Mouse (Mus musculus) embryonic stem cell, embryonic (primary cell): ENCODE measurements around the gene Slc35a2.

Experiments
- CTCF ChIA-PET, 4 experiments: fragments of 300-600 bp in 2 of 4; fragments of 350-600 bp in 2 of 4; sonication (Branson Sonifier 250); formaldehyde crosslinking; loops; one replicate each; lab custom pipeline; 2022; ENCODE audit warnings: inconsistent platforms in 2 of 4; lab: Charles Lee
- POLR2A ChIA-PET, 4 experiments: fragments of 300-600 bp in 2 of 4; fragments of 350-600 bp in 2 of 4; sonication (Branson Sonifier 250); formaldehyde crosslinking; loops; one replicate each; lab custom pipeline; 2022; ENCODE audit warnings: antibody characterized with exemption in 4 of 4, inconsistent platforms in 1 of 4; lab: Charles Lee

The Slc35a2 gene

GRCm38 (mm10) chrX:7883841-7884567 is at the start of gene Slc35a2:
Gene Slc35a2 (plus strand): TSS chrX:7884028.
- CTCF ChIA-PET = no interaction called here
- POLR2A ChIA-PET = interaction anchor here in 2 of 4 experiments (0.6 to 3.5 kb wide), 21 partner anchors 9 to 508 kb away, joined by 3 to 15 read pairs (median 3); partner anchors contain the start of genes Pqbp1 (in 2 of the 2), Timm17b (in 2 of the 2), Eras (in 1 of the 2) and Rbm3 (in 1 of the 2)

- POLR2A ChIA-PET = interaction anchor here in 1 of 4 experiments (1.0 to 1.4 kb wide), 2 partner anchors 12 to 71 kb away, joined by 3 to 4 read pairs; no protein-coding TSS in a partner anchor
- CTCF ChIA-PET = no interaction called here
These were observed 46.7 kb upstream of the Slc35a2 start for GRCm38 (mm10) chrX:7837146-7837545.

DNA sequence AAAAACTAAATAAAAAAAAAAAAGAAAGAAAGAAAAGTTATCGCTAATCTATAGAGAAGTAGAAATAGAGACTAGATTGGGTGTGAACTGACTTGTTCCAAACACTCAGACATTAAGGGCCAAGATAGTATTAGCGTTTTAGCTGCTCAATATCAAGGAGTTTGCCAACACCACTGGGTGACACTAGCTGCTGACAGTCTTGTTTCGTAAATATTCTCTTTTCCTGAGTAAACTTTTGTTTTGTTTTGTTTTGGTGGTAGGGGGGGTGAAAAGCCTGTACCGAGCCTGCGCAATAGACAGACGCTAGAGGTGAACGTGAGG is 43.0 kb upstream of the Slc35a2 start:
- CTCF ChIA-PET = interaction anchor here in 2 of 4 experiments (0.6 to 0.7 kb wide), 2 partner anchors 26 to 424 kb away, joined by 3 read pairs; no protein-coding TSS in a partner anchor

GRCm38 (mm10) chrX:7841163-7842162 is 42.4 kb upstream of the Slc35a2 start, which contains the start of gene Otud5:
Gene Otud5 (plus strand): TSS chrX:7841364.
- ChIA-PET POLR2A (interaction anchor here in 3 of 4 experiments (0.6 to 2.0 kb wide), 34 partner anchors 8 to 523 kb away, joined by 3 to 12 read pairs (median 3); partner anchors contain the start of genes Praf2 (in 2 of the 3), Clcn5 (in 1 of the 3), Ftsj1 (in 1 of the 3) and Hdac6 (in 1 of the 3)), CTCF (interaction anchor here in 2 of 4 experiments (0.6 to 0.9 kb wide), 3 partner anchors 23 to 425 kb away, joined by 3 read pairs; no protein-coding TSS in a partner anchor)

More for the DNA sequence above, 43.0 kb upstream of the Slc35a2 start:
- POLR2A ChIA-PET = interaction anchor here in 3 of 4 experiments (0.6 to 2.0 kb wide), 33 partner anchors 9 to 522 kb away, joined by 3 to 12 read pairs (median 3); partner anchors contain the start of genes Praf2 (in 2 of the 3), Clcn5 (in 1 of the 3), Ftsj1 (in 1 of the 3) and Hdac6 (in 1 of the 3)

DNA sequence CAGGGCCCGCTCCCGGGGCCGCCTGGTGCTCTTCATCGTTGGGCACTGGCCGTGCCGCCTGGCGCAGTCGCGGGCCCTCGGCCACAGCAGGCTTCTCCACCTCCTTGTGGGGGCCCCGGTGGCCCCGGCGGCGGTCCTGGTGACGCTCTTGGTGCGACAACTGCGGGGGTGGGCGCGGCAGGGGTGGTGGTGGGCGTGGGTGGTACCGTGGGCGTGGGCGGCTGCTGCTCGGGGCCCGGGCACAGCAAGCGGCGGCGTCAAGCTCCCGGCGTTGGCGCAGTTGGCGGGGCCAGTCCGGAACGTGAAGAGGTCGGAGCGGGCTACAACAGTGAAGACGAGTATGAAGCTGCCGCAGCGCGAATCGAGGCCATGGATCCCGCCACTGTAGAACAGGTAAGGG is 41.5 kb upstream of the Slc35a2 start:
- POLR2A ChIA-PET = interaction anchor here in 3 of 4 experiments (0.6 to 1.9 kb wide), 17 partner anchors 10 to 523 kb away, joined by 3 to 12 read pairs (median 4); partner anchors contain the start of genes Kcnd1 (in 2 of the 3), Clcn5 (in 1 of the 3), Hdac6 (in 1 of the 3) and Praf2 (in 1 of the 3)
- CTCF ChIA-PET = interaction anchor here in 1 of 4 experiments (0.9 kb wide), 1 partner anchor 22 kb away, joined by 3 read pairs; no protein-coding TSS in a partner anchor

GRCm38 (mm10) chrX:7847845-7848244 is 36.0 kb upstream of the Slc35a2 start:
- POLR2A ChIA-PET = interaction anchor here in 1 of 4 experiments (0.9 to 1.0 kb wide), 2 partner anchors 10 to 24 kb away, joined by 3 read pairs; no protein-coding TSS in a partner anchor
- CTCF ChIA-PET = no interaction called here

GRCm38 (mm10) chrX:7854578-7854977 is 29.2 kb upstream of the Slc35a2 start:
- ChIA-PET CTCF (interaction anchor here (0.5 to 1.1 kb wide), 7 partner anchors 31 to 698 kb away, joined by 3 to 4 read pairs (median 4); no protein-coding TSS in a partner anchor), POLR2A (interaction anchor here in 3 of 4 experiments (0.5 to 1.0 kb wide), 4 partner anchors 67 to 159 kb away, joined by 3 to 7 read pairs (median 3); partner anchors contain the start of gene Hdac6 (in 1 of the 3))

DNA sequence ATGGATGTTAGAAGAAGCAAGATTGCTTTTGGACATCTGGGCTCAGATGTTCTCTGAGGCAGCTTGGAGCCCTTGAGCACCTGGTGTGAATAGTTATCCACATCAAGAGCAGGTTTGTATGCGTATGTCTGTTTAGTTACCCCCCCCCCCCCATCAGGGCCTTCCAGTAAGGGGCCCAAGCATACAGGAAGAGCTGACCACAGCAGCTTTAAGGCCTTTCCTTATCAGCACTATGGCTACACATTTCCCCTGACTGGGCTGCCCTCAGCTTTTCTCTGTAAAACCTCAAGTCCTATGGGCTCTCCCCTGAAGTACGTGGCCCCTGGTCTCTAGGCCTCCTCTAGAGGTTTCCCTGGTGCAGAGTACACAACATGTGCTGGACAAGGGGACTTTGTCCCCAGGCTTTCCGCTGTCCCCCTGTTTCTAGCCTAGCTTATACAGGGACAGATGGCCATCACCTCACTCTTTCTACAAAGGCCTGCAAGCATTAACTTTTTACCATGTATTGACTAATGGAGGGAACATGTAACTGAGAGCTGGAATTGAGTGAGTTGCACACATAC is 24.6 kb upstream of the Slc35a2 start:
- CTCF ChIA-PET = no interaction called here
- POLR2A ChIA-PET = interaction anchor here in 2 of 4 experiments (0.7 to 1.4 kb wide), 3 partner anchors 14 to 116 kb away, joined by 3 to 5 read pairs (median 4); no protein-coding TSS in a partner anchor

DNA sequence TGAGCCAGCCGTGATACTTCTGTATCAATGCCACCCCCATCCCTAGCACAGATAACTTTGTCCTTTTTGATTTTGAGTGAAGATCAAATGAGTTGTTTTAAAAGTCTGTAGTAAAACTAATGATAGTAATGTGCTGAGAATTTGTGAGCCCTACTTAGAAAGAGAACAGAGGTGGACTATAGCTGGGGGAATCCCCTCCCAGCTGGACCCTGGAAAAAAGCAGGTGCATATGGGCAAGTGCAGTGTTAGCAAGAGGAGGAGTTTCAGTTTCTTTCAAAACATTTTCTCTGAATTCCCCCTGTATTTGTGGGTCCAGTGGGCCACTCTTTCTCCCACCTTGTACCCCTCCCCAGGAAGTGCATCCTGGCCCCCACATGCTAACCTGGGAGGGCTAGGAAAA is 20.6 kb upstream of the Slc35a2 start:
- ChIA-PET POLR2A (no interaction called here), CTCF (no interaction called here)

DNA sequence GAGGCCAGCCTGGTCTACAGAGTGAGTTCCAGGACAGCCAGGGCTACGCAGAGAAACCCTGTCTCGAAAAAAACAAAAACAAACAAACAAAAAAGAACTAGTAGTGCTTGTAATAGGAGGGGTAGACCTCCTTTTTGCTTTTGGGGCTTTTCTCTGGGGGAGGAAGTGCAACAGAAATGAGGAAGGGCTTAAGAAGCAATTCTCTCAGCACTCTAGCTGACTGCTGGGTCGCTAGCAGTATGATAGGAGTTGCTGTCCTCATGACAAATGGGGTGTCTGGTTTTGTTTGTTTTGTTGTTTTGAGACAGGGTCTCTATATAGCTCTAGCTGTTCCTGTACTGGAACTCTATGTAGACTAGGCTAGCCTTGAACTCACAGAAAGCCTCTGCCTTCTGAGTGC is 19.3 kb upstream of the Slc35a2 start:
- POLR2A ChIA-PET = interaction anchor here in 2 of 4 experiments (1.3 to 1.7 kb wide), 2 partner anchors 14 to 19 kb away, joined by 3 to 4 read pairs; partner anchors contain the start of gene Pim2 (in 1 of the 2)
- CTCF ChIA-PET = interaction anchor here in 1 of 4 experiments (0.8 to 0.9 kb wide), 2 partner anchors 23 to 39 kb away, joined by 3 read pairs; no protein-coding TSS in a partner anchor

DNA sequence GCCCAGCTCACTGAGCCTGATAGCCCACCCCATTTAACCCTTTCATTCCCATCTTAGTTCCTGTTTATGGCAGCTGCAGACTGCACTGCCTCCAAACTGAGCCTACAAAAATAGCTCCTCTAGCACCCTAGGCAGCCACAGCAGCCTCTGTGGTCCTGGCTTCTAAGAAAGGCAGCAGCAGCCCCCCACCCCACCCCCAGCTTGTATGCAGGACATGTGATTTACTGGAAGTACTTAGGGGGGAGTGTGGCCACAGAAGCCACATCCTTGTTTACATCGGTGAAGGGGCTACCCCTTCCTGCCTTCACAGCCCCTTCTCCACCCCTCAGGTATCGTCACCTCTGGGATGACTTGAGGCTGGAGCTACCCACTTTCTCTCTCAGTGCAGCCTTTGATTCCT is 18.5 kb upstream of the Slc35a2 start:
- POLR2A ChIA-PET = interaction anchor here in 2 of 4 experiments (0.7 to 1.7 kb wide), 2 partner anchors 9 to 13 kb away, joined by 3 to 4 read pairs; partner anchors contain the start of gene Pim2 (in 1 of the 2)
- CTCF ChIA-PET = interaction anchor here in 1 of 4 experiments (0.8 to 0.9 kb wide), 2 partner anchors 24 to 40 kb away, joined by 3 read pairs; no protein-coding TSS in a partner anchor

GRCm38 (mm10) chrX:7865786-7866185 is 18.0 kb upstream of the Slc35a2 start:
- CTCF ChIA-PET = no interaction called here
- POLR2A ChIA-PET = interaction anchor here in 2 of 4 experiments (0.7 to 1.7 kb wide), 3 partner anchors 10 to 83 kb away, joined by 3 to 9 read pairs (median 4); partner anchors contain the start of gene Pim2 (in 1 of the 2)

GRCm38 (mm10) chrX:7867141-7867540 is 16.7 kb upstream of the Slc35a2 start:
- ChIA-PET CTCF (no interaction called here), POLR2A (interaction anchor here in 1 of 4 experiments (0.7 kb wide), 1 partner anchor 90 kb away, joined by 5 read pairs; no protein-coding TSS in a partner anchor)

DNA sequence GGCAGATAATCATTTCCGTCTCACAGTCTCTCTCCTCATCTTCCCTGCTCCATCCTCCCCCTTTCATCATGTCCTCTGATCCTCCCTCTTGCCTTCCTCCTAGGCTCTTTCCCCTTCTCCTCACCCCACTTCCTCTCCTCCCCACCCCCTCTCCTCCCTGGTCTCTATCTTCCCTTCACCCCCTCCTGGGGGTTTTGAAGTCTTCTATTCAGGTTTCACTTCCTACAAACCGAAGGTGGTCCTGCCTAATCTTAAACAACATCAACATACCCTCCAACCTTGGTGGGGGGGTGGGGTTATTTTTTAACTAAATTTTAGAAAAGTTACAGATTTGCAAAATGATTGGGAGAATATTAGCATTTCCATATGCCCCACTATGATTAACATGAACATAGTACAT is 15.3 kb upstream of the Slc35a2 start:
- POLR2A ChIA-PET = no interaction called here
- CTCF ChIA-PET = no interaction called here

GRCm38 (mm10) chrX:7869826-7870225 is 14.0 kb upstream of the Slc35a2 start:
- POLR2A ChIA-PET = interaction anchor here in 3 of 4 experiments (0.7 to 1.8 kb wide), 14 partner anchors 10 to 263 kb away, joined by 3 to 7 read pairs (median 3); partner anchors contain the start of genes Hdac6 (in 2 of the 3), Otud5 (in 2 of the 3), Slc35a2 (in 1 of the 3) and Wdr13 (in 1 of the 3)
- CTCF ChIA-PET = interaction anchor here in 2 of 4 experiments (0.5 to 0.8 kb wide), 4 partner anchors 10 to 322 kb away, joined by 3 to 5 read pairs (median 4); no protein-coding TSS in a partner anchor

DNA sequence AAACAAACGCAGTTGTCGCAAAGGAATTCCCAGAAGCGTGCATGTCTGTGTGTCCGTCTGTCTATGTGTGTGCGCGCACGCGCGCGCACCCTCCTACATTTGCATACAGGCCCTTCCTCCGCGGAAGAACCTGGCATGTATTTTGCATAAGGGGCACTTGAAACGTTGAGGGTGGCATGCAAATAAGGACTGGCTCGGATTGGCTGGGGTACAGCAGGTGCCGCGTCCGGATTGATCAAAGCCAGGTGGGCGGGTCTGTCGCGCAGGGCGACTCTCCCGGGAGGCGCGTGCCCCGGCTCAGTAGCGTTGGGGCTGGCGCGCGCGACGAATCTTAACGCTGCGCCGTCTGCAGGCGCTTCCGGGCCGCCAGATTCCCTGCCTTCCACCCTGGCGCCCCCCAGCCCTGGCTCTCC is 5.8 kb upstream of the Slc35a2 start, which contains the start of gene Pim2:
Gene Pim2, plus strand, starts transcription at position 256 of the 413 bp plus-strand sequence.
- POLR2A ChIA-PET = interaction anchor here in 1 of 4 experiments (1.1 to 1.2 kb wide), 2 partner anchors 13 to 21 kb away, joined by 4 read pairs; partner anchors contain the start of genes Pqbp1 and Timm17b
- CTCF ChIA-PET = no interaction called here
